Mouse (Mus musculus) forebrain, postnatal 0 days (tissue): ENCODE measurements around the gene Gm21992. TPM values are rescaled to one million over a fixed set of nuclear protein-coding genes. Genes with fewer than 3 reads are reported as not detected.

Experiments
- ATAC-seq: fragments of 200-750 bp; cut with Nextera tagmentation; 2 replicates; pipeline ENCODE4 v1.8.0; 2017; ENCODE audit warnings: mild to moderate bottlenecking, moderate library complexity
- DNase-seq: peaks from one replicate; pipeline ENCODE4 v3.0.0-alpha.2; 2015
- H3K27ac ChIP-seq: fragments of 300-500 bp; sonication (generic); 2 replicates; pipeline ENCODE4 v1.5.1; 2014; ENCODE audit warnings: low read depth, mild to moderate bottlenecking, antibody characterized with exemption, low read length, moderate library complexity, mixed read lengths
- H3K27me3 ChIP-seq: fragments of 300-500 bp; sonication (generic); 2 replicates; pipeline ENCODE4 v1.6.1; 2014; ENCODE audit warnings: mild to moderate bottlenecking, low read length, mixed read lengths; ENCODE audit not compliant: insufficient read depth
- H3K36me3 ChIP-seq: fragments of 300-500 bp; sonication (generic); 2 replicates; pipeline ENCODE4 v1.6.1; 2014; ENCODE audit warnings: mild to moderate bottlenecking, moderate library complexity; ENCODE audit not compliant: insufficient read depth
- H3K4me1 ChIP-seq: fragments of 300-500 bp; sonication (generic); 2 replicates; pipeline ENCODE4 v1.6.1; 2014; ENCODE audit warnings: antibody characterized with exemption; ENCODE audit not compliant: insufficient read depth
- H3K4me2 ChIP-seq: fragments of 300-500 bp; sonication (generic); 2 replicates; pipeline ENCODE4 v1.6.1; 2014; ENCODE audit warnings: low read depth, mild to moderate bottlenecking, moderate library complexity
- H3K4me3 ChIP-seq: fragments of 300-500 bp; sonication (generic); 2 replicates; pipeline ENCODE4 v1.5.1; 2014; ENCODE audit warnings: low read depth, low read length, mixed read lengths
- H3K9ac ChIP-seq: fragments of 300-500 bp; sonication (generic); 2 replicates; pipeline ENCODE4 v1.6.1; 2014; ENCODE audit warnings: mild to moderate bottlenecking
- H3K9me3 ChIP-seq: fragments of 300-500 bp; sonication (generic); 2 replicates; pipeline ENCODE4 v1.6.1; 2016; ENCODE audit warnings: low read length
- CTCF ChIP-seq: sonication (generic); IDR thresholded peaks from 2 replicates; pipeline ENCODE4 v1.5.1; 2016; ENCODE audit warnings: antibody characterized with exemption, control low read depth, low read depth
- WGBS: fragments of 180-500 bp; shearing (Covaris S2); extraction: QIAGEN DNeasy Blood & Tissue Kit; methylation state at CpG from one replicate; pipeline ENCODE4 v1.1.7; 2014; 5-methylcytosine and 5-hydroxymethylcytosine counted together
- polyA plus RNA-seq: library from polyadenylated mRNA; unstranded; fragments of >200 nt; fragmentation: Nextera tagmentation; extraction: Ambion mirVana; gene quantifications from 2 replicates; pipeline ENCODE4 v1.2.1, GENCODE M21; 2015
- total RNA-seq: library from RNA; depleted of rRNA; stranded (reverse); fragments of >200 nt; gene quantifications from 2 replicates; pipeline ENCODE4 v1.2.3, GENCODE M21; 2014; rRNA removed

Gm21992 gene
- total and polyA plus RNA-seq, 2 experiments from 2014 or later: 15.0 to 20.4 TPM

GRCm38 (mm10) chr19:4694346-4694745 lies 117.1 kb downstream of the Gm21992 start:
- Histone ChIP-seq H3K27me3 (no peaks in the 10 kb centered on the region), H3K4me2 (no peak overlapping the region), H3K4me3 (no peak overlapping the region), H3K9ac (no peak overlapping the region), H3K9me3 (no peaks in the 10 kb centered on the region), H3K36me3 (no peaks in the 10 kb centered on the region), H3K4me1 (peaks cover 12% of the 10 kb centered on the region), H3K27ac (no peak overlapping the region)
- ATAC-seq (no peak), DNase-seq (no peak)
- TF ChIP-seq CTCF: no peak
- WGBS: 69% methylated on average over 3 of the region's 3 CpGs

Other genes starting within 250 kb of the Gm21992 start
- 112 and 127 TPM in 2 replicates for gene Lrfn4, start 195.9 kb downstream of the Gm21992 start, total RNA-seq
- 17.1 and 17.2 TPM in 2 replicates for gene Lrfn4, start 195.9 kb downstream of the Gm21992 start, polyA plus RNA-seq
- 51.9 and 65.1 TPM in 2 replicates for gene Rce1, start 186.0 kb downstream of the Gm21992 start, total RNA-seq
- gene Rce1, start 186.0 kb downstream of the Gm21992 start, polyA plus RNA-seq: 47.5 and 52.4 TPM in 2 replicates
- 4.5 and 7.4 TPM in 2 replicates for gene Gm960, start 112.9 kb downstream of the Gm21992 start, total RNA-seq
- gene Gm960, start 112.9 kb downstream of the Gm21992 start, polyA plus RNA-seq: 4.9 and 7.3 TPM in 2 replicates
- gene Sptbn2, start 100.4 kb downstream of the Gm21992 start, total RNA-seq: 169 and 196 TPM in 2 replicates
- 24.3 and 25.4 TPM in 2 replicates for gene Sptbn2, start 100.4 kb downstream of the Gm21992 start, polyA plus RNA-seq
- 84.8 and 90.6 TPM in 2 replicates for gene Rbm4b, start 55.1 kb downstream of the Gm21992 start, total RNA-seq
- 79.8 and 88.7 TPM in 2 replicates for gene Rbm4b, start 55.1 kb downstream of the Gm21992 start, polyA plus RNA-seq
- 106 and 145 TPM in 2 replicates for gene Rbm4, start 17.7 kb downstream of the Gm21992 start, total RNA-seq
- gene Rbm4, start 17.7 kb downstream of the Gm21992 start, polyA plus RNA-seq: 45.0 and 56.9 TPM in 2 replicates
- 29.2 and 30.9 TPM in 2 replicates for gene Rbm14, start within 50 bp of the Gm21992 start, total RNA-seq
- 45.9 and 46.6 TPM in 2 replicates for gene Rbm14, start within 50 bp of the Gm21992 start, polyA plus RNA-seq
- 27.3 and 35.4 TPM in 2 replicates for gene Ccs, start 27.7 kb upstream of the Gm21992 start, total RNA-seq
- gene Ccs, start 27.7 kb upstream of the Gm21992 start, polyA plus RNA-seq: 41.7 and 44.3 TPM in 2 replicates
- 0.92 and 1.1 TPM in 2 replicates for gene Ccdc87, start 27.8 kb upstream of the Gm21992 start, total RNA-seq
- gene Ccdc87, start 27.8 kb upstream of the Gm21992 start, polyA plus RNA-seq: 0.80 and 1.2 TPM in 2 replicates
- gene Ctsf, start 43.5 kb upstream of the Gm21992 start, total RNA-seq: 81.0 and 117 TPM in 2 replicates
- 74.7 and 79.4 TPM in 2 replicates for gene Ctsf, start 43.5 kb upstream of the Gm21992 start, polyA plus RNA-seq
- 2.6 and 5.1 TPM in 2 replicates for gene Actn3, start 66.3 kb upstream of the Gm21992 start, total RNA-seq
- gene Actn3, start 66.3 kb upstream of the Gm21992 start, polyA plus RNA-seq: 1.8 and 2.2 TPM in 2 replicates
- 22.2 and 24.1 TPM in 2 replicates for gene Zdhhc24, start 67.1 kb upstream of the Gm21992 start, total RNA-seq
- 9.1 and 15.2 TPM in 2 replicates for gene Zdhhc24, start 67.1 kb upstream of the Gm21992 start, polyA plus RNA-seq
- gene Bbs1, start 95.0 kb upstream of the Gm21992 start, total RNA-seq: 21.7 and 37.7 TPM in 2 replicates
- gene Bbs1, start 95.0 kb upstream of the Gm21992 start, polyA plus RNA-seq: 5.4 and 7.4 TPM in 2 replicates
- 67.4 and 84.2 TPM in 2 replicates for gene Dpp3, start 116.7 kb upstream of the Gm21992 start, total RNA-seq
- gene Dpp3, start 116.7 kb upstream of the Gm21992 start, polyA plus RNA-seq: 75.2 and 76.8 TPM in 2 replicates
- gene Peli3, start 131.5 kb upstream of the Gm21992 start, total RNA-seq: 11.5 and 13.2 TPM in 2 replicates
- 7.7 and 10.9 TPM in 2 replicates for gene Peli3, start 131.5 kb upstream of the Gm21992 start, polyA plus RNA-seq
- gene Mrpl11, start 150.5 kb upstream of the Gm21992 start, total RNA-seq: 101 and 129 TPM in 2 replicates
- 162 and 198 TPM in 2 replicates for gene Mrpl11, start 150.5 kb upstream of the Gm21992 start, polyA plus RNA-seq
- 3.5 and 3.8 TPM in 2 replicates for gene Npas4, start 178.7 kb upstream of the Gm21992 start, total RNA-seq
- gene Npas4, start 178.7 kb upstream of the Gm21992 start, polyA plus RNA-seq: 0.36 and 0.42 TPM in 2 replicates
- 12.8 and 14.2 TPM in 2 replicates for gene Slc29a2, start 212.2 kb upstream of the Gm21992 start, total RNA-seq
- gene Slc29a2, start 212.2 kb upstream of the Gm21992 start, polyA plus RNA-seq: 14.5 and 17.1 TPM in 2 replicates
- 85.9 and 111 TPM in 2 replicates for gene B4gat1, start 227.2 kb upstream of the Gm21992 start, total RNA-seq
- 93.0 and 128 TPM in 2 replicates for gene B4gat1, start 227.2 kb upstream of the Gm21992 start, polyA plus RNA-seq
- 3.0 and 7.0 TPM in 2 replicates for gene AC124502.3, start 227.3 kb upstream of the Gm21992 start, total RNA-seq
- 1.4 and 2.0 TPM in 2 replicates for gene AC124502.3, start 227.3 kb upstream of the Gm21992 start, polyA plus RNA-seq
- 9.5 and 15.5 TPM in 2 replicates for gene Brms1, start 229.7 kb upstream of the Gm21992 start, total RNA-seq
- 27.6 and 29.3 TPM in 2 replicates for gene Brms1, start 229.7 kb upstream of the Gm21992 start, polyA plus RNA-seq
- 3.0 and 9.8 TPM in 2 replicates for gene Rin1, start 238.9 kb upstream of the Gm21992 start, total RNA-seq
- gene Rin1, start 238.9 kb upstream of the Gm21992 start, polyA plus RNA-seq: 1.7 and 2.4 TPM in 2 replicates